Mouse (Mus musculus) lung, embryonic 14.5 days (tissue): ENCODE data around the gene Magix. TPM values are rescaled to one million over a fixed set of nuclear protein-coding genes. Genes with fewer than 3 reads are reported as not detected.

ENCODE experiments used
- ATAC-seq: fragments of 200-750 bp; cut with Nextera tagmentation; 2 replicates; pipeline ENCODE4 v1.8.0; 2017; ENCODE audit warnings: mild to moderate bottlenecking, moderate TSS enrichment, moderate library complexity; ENCODE audit not compliant: insufficient read depth
- DNase-seq: peaks from one replicate; pipeline ENCODE4 v3.0.0-alpha.2; 2015
- H3K27ac ChIP-seq: fragments of 300-500 bp; sonication (generic); 2 replicates; pipeline ENCODE4 v1.5.1; 2014; ENCODE audit warnings: low read depth, mild to moderate bottlenecking, moderate library complexity
- H3K27me3 ChIP-seq: fragments of 300-500 bp; sonication (generic); 2 replicates; pipeline ENCODE4 v1.6.1; 2014; ENCODE audit warnings: low read length, control low read depth; ENCODE audit not compliant: insufficient read depth
- H3K36me3 ChIP-seq: fragments of 300-500 bp; sonication (generic); 2 replicates; pipeline ENCODE4 v1.6.1; 2014; ENCODE audit warnings: control low read depth; ENCODE audit not compliant: insufficient read depth
- H3K4me1 ChIP-seq: fragments of 300-500 bp; sonication (generic); 2 replicates; pipeline ENCODE4 v1.6.1; 2014; ENCODE audit warnings: antibody characterized with exemption, control low read depth; ENCODE audit not compliant: insufficient read depth
- H3K4me2 ChIP-seq: fragments of 300-500 bp; sonication (generic); 2 replicates; pipeline ENCODE4 v1.6.1; 2014; ENCODE audit warnings: mild to moderate bottlenecking
- H3K4me3 ChIP-seq: fragments of 300-500 bp; sonication (generic); 2 replicates; pipeline ENCODE4 v1.5.1; 2014; ENCODE audit warnings: low read depth, low read length
- H3K9ac ChIP-seq: fragments of 300-500 bp; sonication (generic); 2 replicates; pipeline ENCODE4 v1.6.1; 2014
- H3K9me3 ChIP-seq: fragments of 300-500 bp; sonication (generic); 2 replicates; pipeline ENCODE4 v1.6.1; 2016; ENCODE audit warnings: low read depth, low read length, control low read depth
- CTCF ChIP-seq: IDR thresholded peaks from 2 replicates; pipeline ENCODE4 v1.5.1; 2016; ENCODE audit warnings: antibody characterized with exemption, low read depth
- WGBS: fragments of 180-500 bp; shearing (Covaris S2); extraction: QIAGEN DNeasy Blood & Tissue Kit; methylation state at CpG from one replicate; pipeline ENCODE4 v1.1.7; 2014; 5-methylcytosine and 5-hydroxymethylcytosine counted together
- polyA plus RNA-seq: library from polyadenylated mRNA; unstranded; fragments of >200 nt; fragmentation: Nextera tagmentation; extraction: Ambion mirVana; gene quantifications from 2 replicates; pipeline ENCODE4 v1.2.1, GENCODE M21; 2014

Magix gene
- polyA plus RNA-seq = 0.12 and 0.13 TPM in 2 replicates

- H3K9ac ChIP-seq = no peak within 1 kb of the TSS
- peak within 1 kb of the TSS; percentile 58 for H3K4me2 ChIP-seq
- 63% methylated on average over 14 of the region's 14 CpGs for WGBS
- ATAC-seq = no peak
- no peaks in the 10 kb centered on the region for H3K27me3 ChIP-seq
- DNase-seq = no peak
- no peaks in the 10 kb centered on the region for H3K9me3 ChIP-seq
- no peak within 1 kb of the TSS for H3K27ac ChIP-seq
- TF ChIP-seq CTCF = no peak
- H3K4me1 ChIP-seq = no peaks in the 10 kb centered on the region
- H3K36me3 ChIP-seq = no peaks in the 10 kb centered on the region
- peak within 1 kb of the TSS; percentile 21 for H3K4me3 ChIP-seq
Measured at GRCm38 (mm10) chrX:7680864-7681263, at the start of gene Magix. Gene Magix (minus strand): TSS chrX:7681251.

DNA sequence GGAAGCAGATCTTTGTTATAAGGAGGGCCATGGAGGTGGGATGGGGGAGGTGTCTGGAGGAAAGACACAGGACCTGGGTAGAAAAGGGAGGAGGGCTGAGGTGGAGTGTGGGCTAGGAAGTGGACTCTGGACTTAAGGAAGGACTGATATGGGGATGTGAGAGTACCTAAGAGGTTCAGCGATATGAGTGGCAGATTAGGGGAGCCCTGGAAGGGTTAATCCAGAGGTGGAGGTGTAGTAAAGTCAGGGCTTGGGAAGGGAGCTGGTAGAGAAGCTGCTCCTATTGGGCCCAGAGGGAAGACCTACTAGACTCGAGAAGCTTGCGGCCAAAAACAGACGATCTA is 47.8 kb upstream of the Magix start:
- 18% methylated on average over 4 of the region's 4 CpGs for WGBS

DNA sequence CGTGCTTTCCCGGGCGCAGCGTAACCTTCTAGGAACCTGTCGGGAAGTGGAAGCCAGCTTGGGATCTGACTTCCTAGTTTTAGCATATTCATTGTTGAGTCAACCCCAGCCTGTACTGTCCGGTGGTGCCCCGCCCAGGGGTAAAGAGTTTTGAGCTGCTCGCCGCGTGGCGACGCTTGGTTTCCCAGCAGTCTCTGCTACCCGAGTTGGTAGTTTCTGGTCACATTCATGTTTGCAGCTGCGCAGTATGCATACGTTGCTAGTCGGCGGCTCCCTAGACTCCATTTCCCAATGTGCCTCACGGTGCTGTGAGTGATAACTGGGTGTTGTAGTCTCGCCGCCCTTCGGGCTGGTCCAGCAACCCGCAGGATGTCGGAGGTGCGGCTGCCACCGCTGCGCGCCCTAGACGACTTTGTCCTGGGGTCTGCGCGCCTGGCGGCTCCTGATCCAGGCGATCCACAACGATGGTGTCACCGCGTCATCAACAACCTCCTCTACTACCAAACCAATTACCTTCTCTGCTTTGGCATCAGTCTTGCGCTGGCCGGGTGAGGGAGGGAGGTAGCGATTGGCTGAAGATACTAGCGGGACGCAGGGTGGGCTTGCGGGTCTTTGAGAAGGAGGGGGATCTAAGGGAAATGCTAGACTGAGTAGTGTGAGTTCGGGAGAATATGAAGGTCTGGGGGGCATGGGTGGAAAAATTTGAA is 47.3 kb upstream of the Magix start, which contains the start of gene Praf2:
Praf2 (plus strand) TSS at position 225 of the 707 bp plus-strand sequence.
- no peaks in the 10 kb centered on the region for H3K4me1 ChIP-seq
- no peak for TF ChIP-seq CTCF
- peak within 1 kb of the TSS; percentile 49 for H3K9ac ChIP-seq
- H3K27ac ChIP-seq = peak within 1 kb of the TSS; percentile 63
- peaks cover 25% of the 10 kb centered on the region; the same call in 1 of the 2 replicates for H3K36me3 ChIP-seq
- no peaks in the 10 kb centered on the region for H3K27me3 ChIP-seq
- 11% methylated on average over 42 of the region's 42 CpGs for WGBS
- DNase-seq = peak; percentile 90
- peak; percentile 96 for ATAC-seq
- peak within 1 kb of the TSS; percentile 46 for H3K4me3 ChIP-seq
- no peaks in the 10 kb centered on the region for H3K9me3 ChIP-seq
- peak within 1 kb of the TSS; percentile 65 for H3K4me2 ChIP-seq

More for the DNA sequence above, 47.8 kb upstream of the Magix start:
- Histone ChIP-seq H3K27ac (no peak overlapping the region), H3K4me3 (peak overlapping the region; percentile 46), H3K36me3 (peaks cover 23% of the 10 kb centered on the region; the same call in 1 of the 2 replicates), H3K4me2 (peak overlapping the region; percentile 65), H3K27me3 (no peaks in the 10 kb centered on the region), H3K4me1 (no peaks in the 10 kb centered on the region), H3K9me3 (no peaks in the 10 kb centered on the region), H3K9ac (peak overlapping the region; percentile 49)
- peak; percentile 1; the same call in 1 of the 2 replicates for ATAC-seq
- TF ChIP-seq CTCF = no peak
- DNase-seq = no peak

- TF ChIP-seq CTCF = no peak
- no peak overlapping the region for H3K4me3 ChIP-seq
- H3K27me3 ChIP-seq = no peaks in the 10 kb centered on the region
- H3K36me3 ChIP-seq = peaks cover 25% of the 10 kb centered on the region; the same call in 1 of the 2 replicates
- DNase-seq (no peak), ATAC-seq (no peak)
- H3K9me3 ChIP-seq = no peaks in the 10 kb centered on the region
- H3K4me2 ChIP-seq = no peak overlapping the region
- H3K4me1 ChIP-seq = no peaks in the 10 kb centered on the region
- no peak overlapping the region for H3K27ac ChIP-seq
- H3K9ac ChIP-seq = no peak overlapping the region
- WGBS = 93% methylated on average over 13 of the region's 13 CpGs
Measured at GRCm38 (mm10) chrX:7727176-7727575, 46.1 kb upstream of the Magix start.

- Histone ChIP-seq H3K36me3 (peaks cover 25% of the 10 kb centered on the region; the same call in 1 of the 2 replicates), H3K9ac (no peak overlapping the region), H3K27me3 (no peaks in the 10 kb centered on the region), H3K9me3 (no peaks in the 10 kb centered on the region), H3K4me1 (no peaks in the 10 kb centered on the region), H3K27ac (no peak overlapping the region), H3K4me2 (no peak overlapping the region), H3K4me3 (no peak overlapping the region)
- DNase-seq = no peak
- WGBS = 83% methylated on average over 12 of the region's 12 CpGs
- no peak for TF ChIP-seq CTCF
- ATAC-seq = no peak
Measured at GRCm38 (mm10) chrX:7725841-7726240, 44.8 kb upstream of the Magix start.

DNA sequence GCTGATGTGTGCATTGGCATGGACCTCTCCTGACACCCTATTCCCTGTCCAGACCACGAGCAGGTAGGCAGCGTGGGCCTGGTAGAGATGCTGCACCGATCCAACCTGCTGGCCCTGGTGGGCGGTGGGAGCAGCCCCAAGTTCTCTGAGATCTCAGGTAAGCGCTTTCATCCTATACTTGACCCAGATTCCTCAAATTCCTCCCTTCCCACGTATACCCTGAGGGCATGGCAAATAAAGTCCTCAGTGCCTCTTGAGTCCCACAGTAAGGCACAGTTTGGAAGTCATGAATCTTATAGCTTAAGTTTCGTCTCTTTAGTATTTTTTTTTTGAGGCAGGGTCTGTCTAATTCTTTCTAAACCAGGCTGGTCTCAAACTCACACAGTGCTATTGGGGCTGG is 43.1 kb upstream of the Magix start:
- H3K4me2 ChIP-seq = no peak overlapping the region; the same call in 1 of the 2 replicates
- no peaks in the 10 kb centered on the region for H3K4me1 ChIP-seq
- peaks cover 25% of the 10 kb centered on the region; the same call in 1 of the 2 replicates for H3K36me3 ChIP-seq
- H3K4me3 ChIP-seq = no peak overlapping the region
- no peaks in the 10 kb centered on the region for H3K9me3 ChIP-seq
- 78% methylated on average over 7 of the region's 7 CpGs for WGBS
- no peaks in the 10 kb centered on the region for H3K27me3 ChIP-seq
- ATAC-seq (no peak), DNase-seq (no peak)
- H3K27ac ChIP-seq = no peak overlapping the region
- no peak overlapping the region for H3K9ac ChIP-seq
- TF ChIP-seq CTCF = no peak

GRCm38 (mm10) chrX:7722691-7723090 is 41.6 kb upstream of the Magix start:
- Histone ChIP-seq H3K4me2 (peak overlapping the region; percentile 65), H3K27me3 (no peaks in the 10 kb centered on the region), H3K4me1 (no peaks in the 10 kb centered on the region), H3K9ac (peak overlapping the region; percentile 65), H3K9me3 (no peaks in the 10 kb centered on the region), H3K4me3 (peak overlapping the region; percentile 52), H3K27ac (peak overlapping the region; percentile 95; the same call in 1 of the 2 replicates), H3K36me3 (peaks cover 25% of the 10 kb centered on the region; the same call in 1 of the 2 replicates)
- TF ChIP-seq CTCF = no peak
- 14% methylated on average over 4 of the region's 4 CpGs for WGBS
- ATAC-seq = no peak
- no peak for DNase-seq
